Mouse (Mus musculus) liver, embryonic 14.5 days (tissue): Measurements from ENCODE around the gene Elane.

Source experiments
- CTCF ChIP-seq: IDR thresholded peaks from 2 replicates; pipeline ENCODE4 v1.5.1; 2016; ENCODE audit warnings: antibody characterized with exemption, low read depth, control low read depth
- EP300 ChIP-seq: IDR thresholded peaks from 2 replicates; pipeline ENCODE4 v1.6.1; 2016; ENCODE audit warnings: antibody characterized with exemption, low read depth

- TF ChIP-seq EP300: no peak
- TF ChIP-seq CTCF: no peak
These were observed 3.3 kb downstream of the Elane start for GRCm38 (mm10) chr10:79889386-79889785.
